Mouse (Mus musculus) neural tube, embryonic 13.5 days (tissue): Measurements from ENCODE around the gene Pdx1. TPM values are rescaled to one million over a fixed set of nuclear protein-coding genes. Genes with fewer than 3 reads are reported as not detected.

Source experiments
- ATAC-seq: fragments of 200-750 bp; cut with Nextera tagmentation; 2 replicates; pipeline ENCODE4 v1.8.0; 2017; ENCODE audit warnings: low read depth, mild to moderate bottlenecking, moderate TSS enrichment, moderate library complexity
- H3K27ac ChIP-seq: fragments of 300-500 bp; sonication (generic); replicated peaks from 2 replicates; pipeline ENCODE4 v1.5.1; 2015; ENCODE audit warnings: moderate library complexity, mild to moderate bottlenecking, inconsistent platforms
- H3K27me3 ChIP-seq: fragments of 300-500 bp; sonication (generic); 2 replicates; pipeline ENCODE4 v1.6.1; 2015; ENCODE audit warnings: mild to moderate bottlenecking, inconsistent platforms
- H3K36me3 ChIP-seq: fragments of 300-500 bp; sonication (generic); 2 replicates; pipeline ENCODE4 v1.6.1; 2015; ENCODE audit warnings: mild to moderate bottlenecking, inconsistent platforms
- H3K4me1 ChIP-seq: fragments of 300-500 bp; sonication (generic); replicated peaks from 2 replicates; pipeline ENCODE4 v1.6.1; 2015; ENCODE audit warnings: inconsistent platforms
- H3K4me2 ChIP-seq: fragments of 300-500 bp; sonication (generic); 2 replicates; pipeline ENCODE4 v1.6.1; 2015; ENCODE audit warnings: inconsistent platforms, mild to moderate bottlenecking, moderate library complexity
- H3K4me3 ChIP-seq: fragments of 300-500 bp; sonication (generic); 2 replicates; pipeline ENCODE4 v1.5.1; 2015; ENCODE audit warnings: mild to moderate bottlenecking, inconsistent platforms
- H3K9ac ChIP-seq: fragments of 300-500 bp; sonication (generic); 2 replicates; pipeline ENCODE4 v1.6.1; 2015; ENCODE audit warnings: moderate library complexity, mild to moderate bottlenecking, inconsistent platforms
- H3K9me3 ChIP-seq: fragments of 300-500 bp; sonication (generic); 2 replicates; pipeline ENCODE4 v1.6.1; 2016; ENCODE audit warnings: inconsistent platforms
- WGBS: fragments of 180-500 bp; shearing (Covaris S2); methylation state at CpG from one replicate; pipeline ENCODE4 v1.1.7; 2015; 5-methylcytosine and 5-hydroxymethylcytosine counted together
- microRNA-seq: library from miRNA; unstranded; fragments of <30 nt; microRNA quantifications from one replicate; pipeline ENCODE4, GENCODE M21; 2016
- polyA plus RNA-seq: library from polyadenylated mRNA; unstranded; fragments of >200 nt; fragmentation: Nextera tagmentation; extraction: Ambion mirVana; gene quantifications from 2 replicates; pipeline ENCODE4 v1.2.1, GENCODE M21; 2015

Pdx1 gene
- polyA plus RNA-seq, 1 experiment from 2014 or later: not detected

- peaks cover 49% of the 10 kb centered on the region for H3K27me3 ChIP-seq
- 84% methylated on average over 8 of the region's 8 CpGs for WGBS
- H3K36me3 ChIP-seq: no peaks in the 10 kb centered on the region
- H3K4me3 ChIP-seq: no peak within 1 kb of the TSS
- no peak within 1 kb of the TSS for H3K9ac ChIP-seq
- no peaks in the 10 kb centered on the region for H3K9me3 ChIP-seq
- no peak within 1 kb of the TSS for H3K4me2 ChIP-seq
- no peak for ATAC-seq
- no peak within 1 kb of the TSS for H3K27ac ChIP-seq
- no peaks in the 10 kb centered on the region for H3K4me1 ChIP-seq
These were observed 52.4 kb downstream of the Pdx1 start, which contains the start of gene Urad for GRCm38 (mm10) chr5:147322183-147322582. TSS of gene Urad (minus strand) at chr5:147322440.

DNA sequence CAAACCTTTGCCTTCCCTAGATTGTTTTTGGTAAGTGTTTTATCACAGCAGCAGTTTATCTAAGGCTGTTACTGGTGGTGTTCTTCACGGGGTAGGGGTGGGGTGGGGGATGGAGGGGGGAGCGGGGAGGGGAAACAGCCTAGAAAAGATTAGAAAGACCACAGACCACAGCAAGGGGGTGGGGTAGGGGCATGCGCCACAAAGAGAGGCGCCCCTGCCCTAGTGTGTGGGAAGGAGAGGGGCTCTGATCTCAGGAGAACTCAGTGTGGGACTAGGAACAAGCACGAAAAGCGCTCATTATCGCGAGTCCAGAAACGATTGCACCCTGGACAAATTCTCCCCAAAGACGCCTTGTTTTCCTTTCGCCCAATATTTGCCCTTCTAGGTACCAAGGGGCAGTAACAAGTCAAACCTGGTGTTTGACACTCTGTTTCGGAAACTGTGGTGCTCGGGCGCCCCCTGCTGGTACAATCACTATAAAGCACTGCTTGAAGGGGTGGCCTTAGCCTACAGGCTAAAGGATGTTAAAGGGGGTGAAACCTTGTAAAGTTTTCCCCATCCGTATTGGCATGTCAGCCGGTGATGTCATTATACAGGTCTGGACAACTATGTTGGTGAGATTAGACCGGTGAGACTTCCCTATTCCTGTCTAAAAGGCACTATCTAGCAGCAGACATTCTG lies 53.6 kb downstream of the Pdx1 start:
- Histone ChIP-seq H3K4me3 (no peak overlapping the region), H3K9ac (no peak overlapping the region), H3K36me3 (no peaks in the 10 kb centered on the region), H3K9me3 (0 out of 2 replicates have a peak, but pooled peaks cover 3% of the 10 kb centered on the region), H3K4me1 (no peaks in the 10 kb centered on the region), H3K4me2 (no peak overlapping the region), H3K27ac (no peak overlapping the region), H3K27me3 (peaks cover 37% of the 10 kb centered on the region)
- 19% methylated on average over 17 of the region's 17 CpGs for WGBS
- no peak for ATAC-seq

Small RNA genes lying within 50 kb of the gene (microRNA-seq; reads per million reads assigned to microRNA genes)
- not detected for gene Mir7k

Other genes starting within 250 kb of the Pdx1 start
- 6.9 and 7.4 TPM in 2 replicates for gene Lnx2, start 193.4 kb upstream of the Pdx1 start, polyA plus RNA-seq
- gene Polr1d, start 192.9 kb upstream of the Pdx1 start, polyA plus RNA-seq: 94.7 and 109 TPM in 2 replicates
- 5.3 and 7.1 TPM in 2 replicates for gene Gsx1, start 81.3 kb upstream of the Pdx1 start, polyA plus RNA-seq
- not detected in 2 replicates for gene Cdx2, start 37.3 kb downstream of the Pdx1 start, polyA plus RNA-seq
- gene Urad, start 52.5 kb downstream of the Pdx1 start, polyA plus RNA-seq: not detected in 2 replicates
- 0.64 and 0.95 TPM in 2 replicates for gene Flt3, start 130.5 kb downstream of the Pdx1 start, polyA plus RNA-seq
- 63.1 and 69.1 TPM in 2 replicates for gene Pan3, start 160.2 kb downstream of the Pdx1 start, polyA plus RNA-seq